Mouse (Mus musculus) naive thymus-derived CD4-positive, alpha-beta T cell, adult 2 months (primary cell): Measurements from ENCODE around the gene Zan.
"Not testable (repeated sequence)": the region's sequence is repeated elsewhere in the genome, so short reads cannot be mapped to it uniquely, and the experiment has no call there.

Source experiments
- DNase-seq: peaks from one replicate; pipeline ENCODE4 v3.0.0-alpha.2; 2011; ENCODE audit warnings: low read depth

The Zan gene

GRCm38 (mm10) chr5:137501709-137502666 lies 25.1 kb upstream of the Zan start, which contains the start of gene Pop7:
Gene Pop7 (minus strand): TSS chr5:137502518.
- DNase-seq = peak; percentile 100

DNA sequence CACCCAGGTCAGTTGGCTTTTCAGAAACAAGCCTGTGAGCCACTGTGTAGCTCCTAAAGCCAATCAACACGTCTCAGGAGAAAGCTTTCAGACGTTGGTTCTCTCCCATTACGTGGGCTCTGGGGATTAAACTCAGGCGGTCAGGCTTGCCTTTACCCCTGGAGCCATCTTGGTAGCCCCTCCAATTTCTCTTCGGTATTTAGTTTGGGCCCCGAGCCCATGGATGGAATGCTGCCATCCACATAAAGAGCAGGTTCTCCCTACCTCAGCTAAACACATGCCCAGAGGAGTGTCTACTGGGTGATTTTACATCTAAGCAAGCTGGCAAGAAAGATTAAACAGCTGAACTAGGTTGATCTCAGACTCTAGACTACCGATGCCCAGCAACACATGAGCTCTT lies 23.3 kb upstream of the Zan start:
- no peak for DNase-seq

GRCm38 (mm10) chr5:137493831-137494230 lies 17.0 kb upstream of the Zan start:
- DNase-seq = no peak

DNA sequence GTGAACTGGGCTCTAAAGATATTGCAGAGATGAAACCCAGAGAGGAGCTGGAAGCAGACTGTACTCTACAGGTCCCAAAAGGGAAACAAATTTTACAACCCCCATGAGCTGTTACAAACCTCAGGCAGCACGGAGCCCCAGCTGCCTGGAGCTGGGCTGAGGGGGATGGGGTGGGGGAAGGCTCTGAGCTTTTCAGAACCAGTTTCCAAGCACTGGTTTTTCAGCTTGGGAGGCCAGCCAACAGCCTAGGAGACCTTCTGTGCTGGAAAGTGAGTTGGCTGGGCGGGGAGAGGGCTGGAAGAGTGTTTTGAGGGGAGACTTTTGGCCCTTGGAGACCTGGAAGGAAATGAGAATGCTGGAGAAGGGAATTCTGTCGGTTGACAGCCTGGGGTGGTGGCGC lies 14.7 kb upstream of the Zan start:
- DNase-seq = no peak

- peak; percentile 25 for DNase-seq
Measured at GRCm38 (mm10) chr5:137487616-137488015, 10.8 kb upstream of the Zan start.

DNA sequence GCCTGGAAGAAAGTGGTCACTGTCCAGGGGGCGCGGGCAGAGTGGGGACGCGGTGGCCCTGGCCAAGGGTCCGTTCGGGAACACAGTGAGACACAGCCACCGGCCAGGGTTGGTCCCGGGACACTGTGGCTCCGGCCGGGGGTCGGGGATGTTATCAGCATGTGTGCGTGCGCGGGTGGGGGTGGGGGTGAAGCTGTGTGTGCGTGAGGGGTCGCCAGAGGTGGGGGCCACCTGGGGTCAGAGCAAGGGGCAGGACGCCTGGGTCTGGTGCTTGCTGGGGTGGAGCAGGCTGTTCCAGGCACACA lies 8.9 kb upstream of the Zan start:
- DNase-seq = no peak

DNA sequence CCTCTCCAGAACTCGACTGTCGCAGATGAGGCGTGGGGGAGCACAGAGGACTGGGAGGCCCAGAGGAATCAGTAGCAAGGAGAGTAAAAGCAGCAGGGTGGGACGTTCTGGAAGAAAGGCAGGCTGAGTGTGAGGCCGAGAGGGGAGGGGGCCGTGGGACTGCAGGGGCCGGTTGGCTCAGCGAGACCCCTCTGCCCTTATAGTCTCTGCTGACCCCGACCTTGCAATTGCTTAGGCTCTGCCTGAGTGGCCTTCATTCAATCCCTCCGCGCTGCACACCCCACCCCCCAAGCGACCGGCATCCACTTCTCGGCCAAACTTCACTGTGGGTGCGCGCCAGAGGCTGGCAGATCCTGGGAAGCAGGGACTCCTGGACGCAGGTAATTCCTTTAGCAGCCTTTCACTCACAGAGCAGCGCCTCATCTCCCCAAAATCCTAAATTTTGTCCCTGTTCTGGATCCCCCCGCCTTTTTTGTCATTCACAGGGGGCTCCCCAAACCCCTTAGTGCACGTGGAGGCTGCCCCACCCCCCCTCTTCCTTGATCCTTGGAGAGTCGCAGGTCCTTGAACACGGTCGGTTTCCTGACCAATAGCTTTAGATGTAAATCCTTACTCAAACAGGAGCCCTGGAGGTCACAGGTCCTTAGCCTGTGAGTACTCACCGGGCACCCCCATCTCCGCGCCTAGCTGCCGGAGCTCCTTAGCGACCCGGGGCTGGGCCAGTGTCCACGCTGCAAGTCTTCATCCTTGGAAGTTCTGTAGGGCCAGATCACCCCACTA lies 8.4 kb upstream of the Zan start:
- no peak for DNase-seq

GRCm38 (mm10) chr5:137481897-137482296 lies 5.0 kb upstream of the Zan start:
- no peak for DNase-seq

- peak; percentile 70 for DNase-seq
Measured at GRCm38 (mm10) chr5:137481138-137481537, 4.3 kb upstream of the Zan start.

DNA sequence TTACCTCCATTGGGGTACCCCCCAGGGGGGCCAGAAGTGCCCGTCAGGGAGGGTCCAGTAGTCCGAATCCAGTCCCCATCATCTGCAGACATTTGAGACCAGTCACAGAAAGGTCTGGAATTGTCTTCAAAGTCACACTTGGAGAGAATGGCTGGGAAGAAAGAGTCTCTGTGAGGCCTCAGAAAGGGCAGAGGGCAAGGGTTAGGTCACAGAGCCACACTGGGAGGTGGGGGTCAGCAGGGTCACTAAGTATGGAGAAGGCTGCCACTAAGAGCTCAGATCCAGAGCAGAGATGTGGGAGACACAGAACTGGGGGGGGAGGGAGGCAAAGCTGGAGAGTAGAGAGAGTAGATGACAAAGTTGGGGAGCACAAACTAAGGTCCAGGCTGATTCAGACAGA lies 2.5 kb downstream of the Zan start:
- no peak for DNase-seq

DNA sequence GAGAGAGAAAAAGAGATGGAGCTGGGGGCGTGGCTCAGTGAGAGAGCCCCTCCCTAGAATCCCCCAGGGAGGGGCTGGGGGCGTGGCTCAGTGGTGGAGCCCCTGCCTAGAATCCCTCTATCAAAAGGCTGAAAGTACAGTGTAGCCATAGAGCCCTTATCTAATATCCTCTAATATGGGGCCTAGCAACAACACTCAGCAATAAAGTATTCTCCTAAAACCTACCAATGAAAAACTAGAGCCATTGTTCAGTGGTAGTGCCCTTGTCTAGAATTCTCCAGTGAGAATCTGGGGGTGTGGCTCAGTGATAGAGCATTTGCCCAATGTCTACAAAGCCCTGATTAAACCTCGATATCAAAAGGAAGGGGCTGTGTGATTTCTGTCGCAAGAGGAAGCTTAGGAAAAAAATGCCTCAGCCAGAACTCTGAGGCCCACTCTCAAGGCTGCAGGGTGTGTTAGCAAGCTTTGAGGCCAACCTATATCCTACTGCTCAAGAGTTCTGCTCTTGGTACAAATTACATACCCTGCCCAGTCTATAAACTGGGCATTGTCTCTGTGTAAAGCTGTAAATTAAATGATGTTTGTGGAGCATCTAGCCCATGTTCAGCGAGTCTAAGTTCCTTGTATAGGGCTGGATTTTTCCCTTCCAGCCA lies 4.5 kb downstream of the Zan start:
- no peak for DNase-seq

GRCm38 (mm10) chr5:137466946-137467345 lies 9.9 kb downstream of the Zan start:
- no peak for DNase-seq

DNA sequence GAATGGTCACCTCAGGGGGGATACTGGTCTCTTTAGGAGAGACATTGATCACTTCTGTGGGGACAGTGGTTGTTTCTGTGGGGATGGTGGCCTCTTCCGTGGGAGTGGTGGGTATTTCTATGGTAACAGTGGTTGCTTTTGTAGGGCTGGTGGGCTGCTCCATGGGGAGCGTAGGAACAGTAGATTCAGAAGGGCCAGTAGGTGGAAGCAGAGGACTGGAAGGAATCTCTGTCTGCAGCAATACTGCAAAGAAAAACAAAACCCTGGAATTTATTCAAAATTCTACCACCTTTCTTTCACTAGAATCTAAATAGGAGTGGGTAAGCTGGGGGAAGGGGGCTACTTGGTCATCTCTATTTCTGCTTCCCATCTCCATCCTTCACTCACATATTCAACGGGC lies 11.8 kb downstream of the Zan start:
- DNase-seq = no peak

DNA sequence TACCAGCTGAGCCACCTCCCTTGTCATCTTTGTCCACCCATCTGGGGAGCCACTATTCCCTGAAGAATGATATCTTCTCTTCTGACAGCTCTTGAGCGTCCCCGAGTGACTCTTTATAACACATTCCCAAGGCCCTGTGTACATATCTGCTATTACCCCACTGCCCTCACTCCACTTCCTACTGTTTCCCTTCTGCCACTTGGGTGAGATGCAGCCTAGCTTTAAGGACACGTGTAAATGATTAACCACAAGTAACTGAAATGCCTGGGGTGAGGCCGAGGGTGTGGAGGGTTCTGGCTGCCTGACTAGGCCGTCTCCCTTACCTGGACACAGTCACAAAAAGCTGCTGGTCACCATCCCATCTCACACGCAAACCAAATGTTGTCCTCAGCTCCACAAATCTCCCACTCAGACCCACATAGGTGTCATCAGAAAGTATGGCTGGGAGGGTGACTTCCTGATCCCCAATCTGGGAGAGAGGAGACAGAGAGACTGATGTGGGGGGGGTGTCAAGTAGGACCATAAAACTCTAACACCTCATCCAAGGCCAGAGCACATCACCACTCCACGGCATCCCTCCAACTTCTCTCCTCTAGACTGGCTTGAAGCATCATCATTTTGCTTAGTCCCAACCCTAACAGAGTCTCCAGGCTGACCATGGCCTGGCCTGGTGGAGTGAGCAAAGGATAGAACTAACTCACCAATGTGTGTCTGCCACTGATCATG lies 20.8 kb downstream of the Zan start:
- DNase-seq = no peak

DNA sequence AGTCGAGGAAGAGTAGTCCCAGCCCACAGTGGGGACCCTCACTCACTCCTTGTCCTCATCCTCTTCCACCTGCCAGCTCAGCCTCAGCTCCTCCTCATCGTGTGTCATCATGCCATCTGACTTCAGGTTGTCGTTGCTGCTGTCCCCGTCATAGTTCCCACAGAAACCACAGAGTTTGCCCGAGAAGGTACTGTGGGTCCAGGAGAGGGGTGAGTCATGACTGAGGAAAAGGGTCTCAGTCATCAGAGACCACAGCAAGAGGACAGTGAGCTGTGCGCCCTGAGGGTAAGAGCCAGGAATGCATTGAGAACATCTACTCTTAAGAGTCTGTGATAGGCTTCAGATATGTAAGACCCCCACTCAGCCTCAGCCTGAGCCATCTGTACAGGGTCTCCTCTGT lies 21.7 kb downstream of the Zan start:
- no peak for DNase-seq

- DNase-seq = no peak
Measured at GRCm38 (mm10) chr5:137445536-137445935, 31.3 kb downstream of the Zan start.

- no peak for DNase-seq
Measured at GRCm38 (mm10) chr5:137440216-137440855, 36.5 kb downstream of the Zan start.

DNA sequence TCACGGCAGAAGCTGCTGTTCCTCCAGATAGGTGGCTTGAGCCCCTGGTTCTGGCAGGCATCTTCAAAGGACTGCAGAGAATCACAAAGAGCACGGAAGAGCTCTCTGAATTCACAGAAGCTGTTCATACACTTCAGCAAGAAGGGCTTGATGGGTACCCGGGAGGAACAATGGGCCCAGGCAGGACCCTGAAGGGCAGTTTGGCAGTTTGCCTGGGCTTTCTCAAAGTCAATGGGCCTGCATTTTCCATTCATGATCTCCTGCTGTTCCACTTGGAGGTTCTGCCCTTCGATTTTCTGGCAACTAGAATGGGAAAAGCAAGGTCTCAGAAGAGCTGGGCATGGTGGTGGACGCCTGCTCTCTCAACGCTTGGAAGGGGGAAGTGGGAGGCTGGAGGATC lies 43.0 kb downstream of the Zan start:
- DNase-seq = no peak

DNA sequence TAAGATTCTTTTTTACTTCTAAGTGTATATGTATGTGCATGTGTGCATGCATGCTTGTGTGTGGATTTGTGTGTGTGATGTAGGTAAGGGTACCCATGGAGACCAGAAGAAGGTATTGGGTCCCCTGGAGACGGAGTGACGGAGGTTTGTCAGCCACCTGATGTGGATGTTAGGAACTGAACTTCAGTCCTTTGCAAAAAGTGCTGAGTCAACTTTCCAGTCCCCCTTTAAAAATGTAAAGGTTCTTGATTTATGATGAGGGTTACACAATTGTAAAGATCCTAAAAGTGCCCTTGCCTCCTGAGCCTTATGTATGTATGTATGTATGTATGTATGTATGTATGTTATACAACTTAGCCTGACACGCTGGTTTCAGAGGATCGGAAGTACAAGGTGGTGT lies 46.5 kb downstream of the Zan start:
- not testable (repeated sequence) for DNase-seq

DNA sequence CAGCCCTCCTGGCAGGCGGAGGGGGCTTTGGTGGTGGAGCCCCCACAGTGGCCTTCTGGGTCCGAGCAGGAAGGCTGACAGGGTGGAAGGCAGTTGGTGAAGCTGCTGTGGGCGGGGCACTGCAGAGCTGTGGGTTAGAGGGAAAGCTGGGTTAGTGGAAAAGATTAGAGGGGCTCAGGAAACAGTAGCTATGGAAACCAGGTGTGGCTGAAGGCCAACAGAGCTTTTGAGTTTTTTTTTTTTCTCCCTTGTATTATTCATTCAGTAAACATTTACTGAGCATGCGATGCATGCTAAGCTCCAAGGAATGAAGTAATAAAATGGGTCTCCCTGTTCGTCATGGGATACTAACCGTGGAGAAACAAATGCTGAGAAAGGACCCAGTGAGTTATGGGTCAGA lies 51.2 kb downstream of the Zan start:
- no peak for DNase-seq

- DNase-seq = no peak
Measured at GRCm38 (mm10) chr5:137419841-137420240, 57.0 kb downstream of the Zan start.

DNA sequence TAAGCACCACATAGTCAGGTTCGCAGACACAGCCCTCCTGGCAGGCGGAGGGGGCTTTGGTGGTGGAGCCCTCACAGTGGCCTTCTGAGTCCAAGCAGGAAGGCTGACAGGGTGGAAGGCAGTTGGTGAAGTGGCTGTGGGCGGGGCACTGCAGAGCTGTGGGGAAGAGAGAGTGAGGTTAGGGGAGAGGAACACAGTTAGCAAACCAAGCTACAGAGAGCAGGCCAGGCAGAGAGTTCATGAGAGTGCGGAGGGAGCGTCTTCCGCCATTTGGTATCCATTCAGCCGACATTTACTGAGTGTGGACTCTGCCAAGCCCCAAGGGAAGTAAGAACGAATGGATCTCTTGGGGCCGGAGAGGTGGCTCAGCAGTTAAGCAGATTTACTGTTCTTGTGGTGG lies 57.8 kb downstream of the Zan start:
- no peak for DNase-seq
